Mouse (Mus musculus) embryonic facial prominence, embryonic 11.5 days (tissue): ENCODE measurements at regions not wholly inside any gene's neighbourhood (a gene's known extent, or its start where the extent isn't known, plus 50 kb on each side); places are given as distances from the start of the nearest gene placed in this dataset.

Experiments
- ATAC-seq: fragments of 200-750 bp; cut with Nextera tagmentation; replicated peaks from 2 replicates; pipeline ENCODE4 v1.8.0; 2017; ENCODE audit warnings: low read depth; ENCODE audit not compliant: insufficient number of reproducible peaks, low FRiP score, low TSS enrichment
- DNase-seq: peaks from one replicate; pipeline ENCODE4 v3.0.0-alpha.2; 2015; ENCODE audit warnings: low spot score
- H3K27ac ChIP-seq: fragments of 300-500 bp; sonication (generic); replicated peaks from 2 replicates; pipeline ENCODE4 v1.5.1; 2014; ENCODE audit warnings: mild to moderate bottlenecking, low read depth, low read length, control low read depth
- H3K27me3 ChIP-seq: fragments of 300-500 bp; sonication (generic); 2 replicates; pipeline ENCODE4 v1.6.1; 2014; ENCODE audit warnings: mild to moderate bottlenecking, low read length, moderate library complexity, mixed read lengths; ENCODE audit not compliant: control insufficient read depth, insufficient read depth
- H3K36me3 ChIP-seq: fragments of 300-500 bp; sonication (generic); replicated peaks from 2 replicates; pipeline ENCODE4 v1.6.1; 2014; ENCODE audit warnings: low read depth, mild to moderate bottlenecking, low read length, moderate library complexity, mixed read lengths; ENCODE audit not compliant: control insufficient read depth, insufficient read depth
- H3K4me1 ChIP-seq: fragments of 300-500 bp; sonication (generic); 2 replicates; pipeline ENCODE4 v1.6.1; 2014; ENCODE audit warnings: low read length, mixed read lengths; ENCODE audit not compliant: control insufficient read depth, insufficient read depth
- H3K4me2 ChIP-seq: fragments of 300-500 bp; sonication (generic); 2 replicates; pipeline ENCODE4 v1.6.1; 2014; ENCODE audit warnings: low read depth, mild to moderate bottlenecking, control low read depth, low read length, moderate library complexity
- H3K4me3 ChIP-seq: fragments of 300-500 bp; sonication (generic); 2 replicates; pipeline ENCODE4 v1.5.1; 2014; ENCODE audit warnings: low read depth, low read length, control low read depth
- H3K9ac ChIP-seq: fragments of 300-500 bp; sonication (generic); replicated peaks from 2 replicates; pipeline ENCODE4 v1.6.1; 2014; ENCODE audit warnings: mild to moderate bottlenecking, control low read depth, low read length
- H3K9me3 ChIP-seq: fragments of 300-500 bp; sonication (generic); replicated peaks from 2 replicates; pipeline ENCODE4 v1.6.1; 2016; ENCODE audit warnings: mild to moderate bottlenecking, low read length, inconsistent platforms, mixed read lengths; ENCODE audit not compliant: control insufficient read depth
- WGBS: fragments of 180-500 bp; shearing (Covaris S2); extraction: QIAGEN DNeasy Blood & Tissue Kit; methylation state at CpG from one replicate; pipeline ENCODE4 v1.1.7; 2014; 5-methylcytosine and 5-hydroxymethylcytosine counted together

- no peaks in the 10 kb centered on the region for H3K9me3 ChIP-seq
- no peak overlapping the region for H3K4me2 ChIP-seq
- H3K27ac ChIP-seq = no peak overlapping the region
- no peak overlapping the region for H3K4me3 ChIP-seq
- ATAC-seq (no peak), DNase-seq (no peak)
- WGBS = 90% methylated on average over 9 of the region's 9 CpGs
- H3K27me3 ChIP-seq = no peaks in the 10 kb centered on the region
- no peak overlapping the region for H3K9ac ChIP-seq
- no peaks in the 10 kb centered on the region for H3K36me3 ChIP-seq
- peaks cover 2% of the 10 kb centered on the region; the same call in 1 of the 2 replicates for H3K4me1 ChIP-seq
These were observed 71.8 kb upstream of the Mrps10 start for GRCm38 (mm10) chr17:47296709-47297450.

- ATAC-seq (no peak), DNase-seq (no peak)
- Histone ChIP-seq H3K4me3 (no peak overlapping the region), H3K27ac (no peak overlapping the region), H3K9me3 (no peaks in the 10 kb centered on the region), H3K4me1 (no peaks in the 10 kb centered on the region), H3K36me3 (no peaks in the 10 kb centered on the region), H3K9ac (no peak overlapping the region), H3K27me3 (no peaks in the 10 kb centered on the region), H3K4me2 (no peak overlapping the region)
- 66% methylated on average over 17 of the region's 17 CpGs for WGBS
These were observed 73.2 kb upstream of the Mrps10 start for GRCm38 (mm10) chr17:47295315-47296011.

GRCm38 (mm10) chr17:47294091-47294534 is 74.6 kb upstream of the Mrps10 start:
- no peaks in the 10 kb centered on the region for H3K4me1 ChIP-seq
- H3K4me2 ChIP-seq = no peak overlapping the region
- no peaks in the 10 kb centered on the region for H3K27me3 ChIP-seq
- DNase-seq (no peak), ATAC-seq (0 out of 2 replicates have a peak, but pooled peaks have one; percentile 34)
- no peaks in the 10 kb centered on the region for H3K36me3 ChIP-seq
- no peak overlapping the region for H3K4me3 ChIP-seq
- H3K27ac ChIP-seq = no peak overlapping the region
- 52% methylated on average over 5 of the region's 5 CpGs for WGBS
- no peak overlapping the region for H3K9ac ChIP-seq
- no peaks in the 10 kb centered on the region for H3K9me3 ChIP-seq

GRCm38 (mm10) chr17:47293178-47293577 is 75.5 kb upstream of the Mrps10 start:
- H3K27ac ChIP-seq = no peak overlapping the region
- H3K36me3 ChIP-seq = no peaks in the 10 kb centered on the region
- no peak overlapping the region for H3K4me3 ChIP-seq
- DNase-seq (no peak), ATAC-seq (no peak)
- no peak overlapping the region for H3K9ac ChIP-seq
- H3K9me3 ChIP-seq = no peaks in the 10 kb centered on the region
- H3K27me3 ChIP-seq = no peaks in the 10 kb centered on the region
- H3K4me2 ChIP-seq = no peak overlapping the region
- no peaks in the 10 kb centered on the region for H3K4me1 ChIP-seq
- 85% methylated on average over 8 of the region's 8 CpGs for WGBS

- WGBS = 96% methylated on average over 1 of the region's 1 CpGs
These were observed 77.1 kb upstream of the Mrps10 start for GRCm38 (mm10) chr17:47291558-47291957.

GRCm38 (mm10) chr17:47285616-47286015 is 83.1 kb upstream of the Mrps10 start:
- ATAC-seq (no peak), DNase-seq (no peak)
- no peak overlapping the region for H3K4me2 ChIP-seq
- H3K9ac ChIP-seq = no peak overlapping the region
- H3K9me3 ChIP-seq = no peaks in the 10 kb centered on the region
- no peak overlapping the region for H3K4me3 ChIP-seq
- H3K27ac ChIP-seq = no peak overlapping the region
- no peaks in the 10 kb centered on the region; the same call in 1 of the 2 replicates for H3K36me3 ChIP-seq
- H3K27me3 ChIP-seq = no peaks in the 10 kb centered on the region
- H3K4me1 ChIP-seq = no peaks in the 10 kb centered on the region
- WGBS = 94% methylated on average over 10 of the region's 10 CpGs

More at GRCm38 (mm10) chr17:47291558-47291957, 77.1 kb upstream of the Mrps10 start:
- no peak overlapping the region for H3K4me2 ChIP-seq
- DNase-seq (no peak), ATAC-seq (no peak)
- H3K9me3 ChIP-seq = no peaks in the 10 kb centered on the region
- no peaks in the 10 kb centered on the region for H3K27me3 ChIP-seq
- H3K4me3 ChIP-seq = no peak overlapping the region
- H3K9ac ChIP-seq = no peak overlapping the region
- no peaks in the 10 kb centered on the region for H3K36me3 ChIP-seq
- H3K4me1 ChIP-seq = no peaks in the 10 kb centered on the region
- no peak overlapping the region for H3K27ac ChIP-seq

GRCm38 (mm10) chr17:47284236-47284635 is 84.5 kb upstream of the Mrps10 start:
- ATAC-seq = no peak
- H3K9ac ChIP-seq = no peak overlapping the region
- DNase-seq = no peak
- H3K36me3 ChIP-seq = no peaks in the 10 kb centered on the region; the same call in 1 of the 2 replicates
- 85% methylated on average over 11 of the region's 11 CpGs for WGBS
- H3K27ac ChIP-seq = no peak overlapping the region
- H3K4me2 ChIP-seq = no peak overlapping the region
- H3K4me1 ChIP-seq = no peaks in the 10 kb centered on the region
- H3K27me3 ChIP-seq = no peaks in the 10 kb centered on the region
- no peaks in the 10 kb centered on the region for H3K9me3 ChIP-seq
- H3K4me3 ChIP-seq = no peak overlapping the region

GRCm38 (mm10) chr17:47283158-47283557 is 85.5 kb upstream of the Mrps10 start:
- Histone ChIP-seq H3K9ac (no peak overlapping the region), H3K4me2 (no peak overlapping the region), H3K36me3 (no peaks in the 10 kb centered on the region; the same call in 1 of the 2 replicates), H3K9me3 (no peaks in the 10 kb centered on the region), H3K4me1 (no peaks in the 10 kb centered on the region), H3K27me3 (no peaks in the 10 kb centered on the region), H3K27ac (no peak overlapping the region), H3K4me3 (no peak overlapping the region)
- no peak for ATAC-seq
- no peak for DNase-seq
- 92% methylated on average over 4 of the region's 4 CpGs for WGBS
